Mouse (Mus musculus) lung, adult 2 months (tissue): ENCODE data around the gene Ext2.

Experiments used
- CTCF ChIP-seq: fragments of 200-500 bp; IDR thresholded peaks from 2 replicates; pipeline ENCODE4 v1.5.1; 2011; ENCODE audit warnings: mild to moderate bottlenecking, low read length, control low read depth; ENCODE audit not compliant: insufficient read depth
- POLR2A ChIP-seq: fragments of 200-500 bp; IDR thresholded peaks from 2 replicates; pipeline ENCODE4 v1.6.1; 2011; ENCODE audit warnings: low read depth, mild to moderate bottlenecking, control low read depth, low read length, borderline replicate concordance; ENCODE audit errors: extremely low read depth

- no peak for TF ChIP-seq CTCF
- TF ChIP-seq POLR2A = no peak
Measured at GRCm38 (mm10) chr2:93732658-93733057, 89.7 kb downstream of the Ext2 start.
